Mouse (Mus musculus) CH12.LX (cell line): Measurements from ENCODE around the gene Soat1. TPM values are rescaled to one million over a fixed set of nuclear protein-coding genes. Genes with fewer than 3 reads are reported as not detected.

Source experiments
- DNase-seq: peaks from one replicate; pipeline ENCODE4 v3.0.0-alpha.2; 2013; ENCODE audit errors: extremely low read depth
- H3K27ac ChIP-seq: 2 replicates; pipeline ENCODE4 v1.5.1; 2012; ENCODE audit warnings: low read depth, mild to moderate bottlenecking, control low read depth, moderate library complexity; ENCODE audit not compliant: insufficient read depth
- H3K27me3 ChIP-seq: replicated peaks from 2 replicates; pipeline ENCODE3; 2012; ENCODE audit warnings: inconsistent platforms
- H3K36me3 ChIP-seq, 2 experiments: replicated peaks in 1 of 2; 2 replicates each; pipeline versions ENCODE3 to v1.6.1; 2012; ENCODE audit warnings: inconsistent platforms in 1 of 2, low read length in 1 of 2, mild to moderate bottlenecking in 1 of 2, mixed read lengths in 1 of 2, moderate library complexity in 1 of 2; ENCODE audit not compliant: control insufficient read depth in 1 of 2, insufficient read depth in 1 of 2
- H3K4me1 ChIP-seq, 2 experiments: 2 replicates each; pipeline ENCODE4 v1.6.1; 2012; ENCODE audit warnings: inconsistent platforms in 1 of 2, moderate library complexity in 1 of 2; ENCODE audit not compliant: insufficient read depth in 2 of 2, control insufficient read depth in 1 of 2
- H3K4me2 ChIP-seq: 2 replicates; pipeline ENCODE4 v1.6.1; 2012; ENCODE audit warnings: low read depth, mild to moderate bottlenecking, control low read depth; ENCODE audit not compliant: poor library complexity, insufficient read depth, severe bottlenecking
- H3K4me3 ChIP-seq, 3 experiments: fragments of 150-350 bp in 1 of 3; sonication (generic) in 1 of 3; replicated peaks in 1 of 3; 2 replicates each; pipeline versions ENCODE3 to v1.5.1; 2011 to 2012; ENCODE audit warnings: low read depth in 2 of 3, low read length in 2 of 3, mild to moderate bottlenecking in 2 of 3, moderate library complexity in 2 of 3, control low read depth in 1 of 3, improper control_type of control experiment in 1 of 3, inconsistent platforms in 1 of 3, mixed read lengths in 1 of 3; ENCODE audit not compliant: poor library complexity in 1 of 3
- H3K79me2 ChIP-seq: replicated peaks from 2 replicates; pipeline ENCODE4 v1.6.1; 2012; ENCODE audit warnings: mild to moderate bottlenecking, moderate library complexity; ENCODE audit not compliant: control insufficient read depth, poor library complexity, insufficient read depth, severe bottlenecking; ENCODE audit errors: extremely low read depth
- H3K9ac ChIP-seq: 2 replicates; pipeline ENCODE4 v1.6.1; 2012; ENCODE audit warnings: low read depth, mild to moderate bottlenecking, control low read depth, moderate library complexity; ENCODE audit not compliant: insufficient read depth
- H3K9me3 ChIP-seq: replicated peaks from 2 replicates; pipeline ENCODE3; 2012; ENCODE audit warnings: low read length, inconsistent platforms, mixed read lengths
- BHLHE40 ChIP-seq: IDR thresholded peaks from 2 replicates; pipeline ENCODE4 v1.6.1; 2011; ENCODE audit warnings: mild to moderate bottlenecking, low read depth, low read length, improper control_type of control experiment
- CHD1 ChIP-seq: IDR thresholded peaks from 2 replicates; pipeline ENCODE4 v1.6.1; 2012; ENCODE audit warnings: low read depth, low read length, improper control_type of control experiment, inconsistent platforms
- CTCF ChIP-seq, 2 experiments: IDR thresholded peaks in 1 of 2; conservative IDR thresholded peaks in 1 of 2; 2 replicates each; pipeline ENCODE4 v1.5.1; 2011 to 2012; ENCODE audit warnings: low read depth in 2 of 2, low read length in 2 of 2, improper control_type of control experiment in 1 of 2, inconsistent platforms in 1 of 2, mild to moderate bottlenecking in 1 of 2, moderate library complexity in 1 of 2
- ELF1 ChIP-seq: IDR thresholded peaks from 2 replicates; pipeline ENCODE4 v1.6.1; 2014; ENCODE audit warnings: low read depth, mild to moderate bottlenecking, inconsistent platforms, low read length, improper control_type of control experiment
- EP300 ChIP-seq: IDR thresholded peaks from 2 replicates; pipeline ENCODE4 v1.6.1; 2011; ENCODE audit warnings: low read length, improper control_type of control experiment
- JUN ChIP-seq: IDR thresholded peaks from 2 replicates; pipeline ENCODE4 v1.6.1; 2011; ENCODE audit warnings: low read depth, mild to moderate bottlenecking, low read length, improper control_type of control experiment, moderate library complexity; ENCODE audit not compliant: insufficient read depth
- KAT2A ChIP-seq: IDR thresholded peaks from 2 replicates; pipeline ENCODE4 v1.6.1; 2012; ENCODE audit warnings: low read length, improper control_type of control experiment, inconsistent platforms; ENCODE audit not compliant: insufficient replicate concordance
- MAX ChIP-seq: IDR thresholded peaks from 2 replicates; pipeline ENCODE4 v1.6.1; 2011; ENCODE audit warnings: low read length, improper control_type of control experiment
- MEF2A ChIP-seq: IDR thresholded peaks from 2 replicates; pipeline ENCODE4 v1.6.1; 2014; ENCODE audit warnings: low read depth, mild to moderate bottlenecking, inconsistent platforms, low read length, improper control_type of control experiment, borderline replicate concordance
- MYC ChIP-seq: IDR thresholded peaks from 2 replicates; pipeline ENCODE4 v1.6.1; 2011; ENCODE audit warnings: low read depth, mild to moderate bottlenecking, improper control_type of control experiment, low read length
- POLR2A ChIP-seq: IDR thresholded peaks from 2 replicates; pipeline ENCODE4 v1.6.1; 2011; ENCODE audit warnings: low read depth, mild to moderate bottlenecking, improper control_type of control experiment, low read length
- POLR2AphosphoS2 ChIP-seq: IDR thresholded peaks from 2 replicates; pipeline ENCODE4 v1.6.1; 2011; ENCODE audit warnings: low read depth, low read length, improper control_type of control experiment
- RAD21 ChIP-seq: IDR thresholded peaks from 2 replicates; pipeline ENCODE4 v1.6.1; 2011; ENCODE audit warnings: low read depth, mild to moderate bottlenecking, low read length, improper control_type of control experiment, moderate library complexity
- RCOR1 ChIP-seq: conservative IDR thresholded peaks from 2 replicates; pipeline ENCODE4 v1.6.1; 2012; ENCODE audit warnings: low read depth, mild to moderate bottlenecking, inconsistent platforms, low read length, improper control_type of control experiment
- SMC3 ChIP-seq: IDR thresholded peaks from 2 replicates; pipeline ENCODE4 v1.6.1; 2011; ENCODE audit warnings: low read depth, low read length, improper control_type of control experiment
- TBP ChIP-seq: conservative IDR thresholded peaks from 2 replicates; pipeline ENCODE4 v1.6.1; 2011; ENCODE audit warnings: low read depth, low read length, improper control_type of control experiment
- TCF12 ChIP-seq: IDR thresholded peaks from 2 replicates; pipeline ENCODE4 v1.6.1; 2014; ENCODE audit warnings: low read depth, mild to moderate bottlenecking, inconsistent platforms, low read length, improper control_type of control experiment
- USF1 ChIP-seq: IDR thresholded peaks from 2 replicates; pipeline ENCODE4 v1.6.1; 2014; ENCODE audit warnings: low read depth, mild to moderate bottlenecking, inconsistent platforms, low read length, improper control_type of control experiment
- USF2 ChIP-seq: conservative IDR thresholded peaks from 2 replicates; pipeline ENCODE4 v1.6.1; 2011; ENCODE audit warnings: low read depth, low read length, improper control_type of control experiment
- ZKSCAN1 ChIP-seq: IDR thresholded peaks from 2 replicates; pipeline ENCODE4 v1.6.1; 2012; ENCODE audit warnings: low read depth, inconsistent platforms, low read length, improper control_type of control experiment, borderline replicate concordance
- dilution Hi-C: fragments of 300-500 bp; cut with MboI; formaldehyde crosslinking; loops from 2 replicates; pipeline ENCODE4 v1.14.3; 2020; ENCODE audit warnings: low sequenced_read_pairs; ENCODE audit not compliant: extremely low pct_unique_long_range_greater_than_20kb, extremely low pct_ligation_motif_present
- in situ Hi-C: fragments of 300-500 bp; cut with MboI; formaldehyde crosslinking; loops from 3 replicates; pipeline ENCODE4 v1.14.3; 2019; ENCODE audit warnings: low sequenced_read_pairs, low pct_ligation_motif_present, low pct_unique_long_range_greater_than_20kb, mixed read lengths
- polyA plus RNA-seq: library from polyadenylated mRNA; unstranded; fragments of >175 nt; gene quantifications from 2 replicates; pipeline ENCODE4 v1.2.1, GENCODE M21; 2012; ENCODE audit warnings: low read depth; ENCODE audit not compliant: insufficient read length
- total RNA-seq, 2 experiments: library from RNA; depleted of rRNA; stranded (reverse); fragments of 300-350 nt in 1 of 2; fragments of >200 nt in 1 of 2; gene quantifications; 2 replicates each; pipeline ENCODE4 v1.2.3; 2012 to 2014

The Soat1 gene
- total and polyA plus RNA-seq, 3 experiments = 8.6 to 13.5 (median 10.3) TPM

DNA sequence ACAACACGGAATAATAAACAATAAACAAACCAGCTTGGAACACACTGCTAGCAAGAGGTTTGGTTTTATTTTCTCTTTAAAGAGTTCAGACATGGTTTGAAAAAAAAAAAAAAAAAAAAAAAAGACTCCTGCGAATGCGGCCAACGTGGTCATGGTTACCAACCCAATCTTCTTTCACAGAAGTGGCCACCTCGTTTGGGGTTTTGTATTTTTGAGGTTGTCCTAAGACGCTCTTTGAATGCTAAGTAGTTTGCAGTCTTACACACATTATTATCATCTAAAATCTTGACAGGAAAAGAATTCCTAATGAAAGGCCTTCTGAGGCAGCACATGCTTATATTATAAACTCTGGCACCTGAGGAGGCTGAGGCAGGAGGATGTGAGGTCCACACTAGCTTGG lies 45.7 kb downstream of the Soat1 start:
- Histone ChIP-seq H3K4me2 (no peak overlapping the region), H3K4me1 (no peaks in the 10 kb centered on the region), H3K27me3 (no peaks in the 10 kb centered on the region), H3K27ac (no peak overlapping the region), H3K79me2 (no peaks in the 10 kb centered on the region), H3K9ac (no peak overlapping the region), H3K9me3 (no peaks in the 10 kb centered on the region), H3K36me3 (peaks cover 0 to 26% of the 10 kb centered on the region in 2 experiments), H3K4me3 (no peak overlapping the region)
- DNase-seq = no peak
- TF ChIP-seq ZKSCAN1 = no peak
- no peak for TF ChIP-seq KAT2A
- in situ Hi-C loops (no loop called here), dilution Hi-C loops (no loop called here)

DNA sequence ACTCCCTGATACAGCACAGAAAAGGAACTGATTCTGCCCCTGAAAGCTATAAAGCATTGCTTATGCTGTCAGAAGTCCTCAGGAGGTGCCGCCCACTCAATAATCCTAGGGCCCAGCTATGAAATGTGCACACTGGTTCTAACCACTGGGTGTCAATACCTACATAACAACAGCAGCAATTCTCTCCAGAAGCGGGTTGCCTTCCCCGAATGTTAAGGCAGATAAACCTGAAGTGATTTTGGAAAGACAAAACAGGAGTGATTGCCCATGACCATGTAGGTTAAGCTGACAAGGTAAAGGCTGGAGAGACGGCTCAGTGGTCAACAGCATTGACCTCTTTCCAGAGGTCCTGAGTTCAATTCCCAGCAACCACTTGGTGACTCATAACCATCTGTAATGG lies 48.4 kb downstream of the Soat1 start:
- Histone ChIP-seq H3K36me3 (peaks cover 0 to 6% of the 10 kb centered on the region in 2 experiments), H3K4me3 (no peak overlapping the region), H3K4me1 (peaks cover 5% of the 10 kb centered on the region in 2 experiments), H3K27ac (no peak overlapping the region), H3K4me2 (no peak overlapping the region), H3K79me2 (no peaks in the 10 kb centered on the region), H3K9me3 (no peaks in the 10 kb centered on the region), H3K27me3 (no peaks in the 10 kb centered on the region), H3K9ac (no peak overlapping the region)
- no peak for TF ChIP-seq JUN
- no peak for DNase-seq
- in situ Hi-C loops (no loop called here), dilution Hi-C loops (no loop called here)

DNA sequence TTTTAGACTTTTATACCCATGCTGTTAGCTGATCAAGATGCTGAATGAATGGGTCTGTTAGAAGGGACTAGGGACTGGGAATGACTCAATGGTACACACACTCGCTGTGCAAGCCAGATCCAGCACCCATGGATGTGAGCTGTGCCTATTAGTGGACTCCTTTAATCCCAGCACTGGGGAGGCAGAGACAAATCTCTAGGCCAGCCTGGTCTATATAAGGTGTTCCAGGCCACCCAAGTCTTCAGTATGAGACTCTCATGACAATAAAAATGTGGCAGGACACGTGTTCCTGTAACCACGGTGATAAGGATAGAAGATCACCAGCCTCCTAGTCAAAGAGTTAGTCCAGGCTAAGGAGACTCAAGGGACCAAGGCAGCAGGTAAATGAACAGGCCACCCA lies 50.1 kb downstream of the Soat1 start:
- no peak overlapping the region for H3K4me2 ChIP-seq
- no peaks in the 10 kb centered on the region for H3K36me3 ChIP-seq
- no peak for TF ChIP-seq TCF12
- no peak for TF ChIP-seq USF1
- TF ChIP-seq ELF1 = no peak
- no peak for TF ChIP-seq MYC
- TF ChIP-seq TBP = no peak
- no peak for TF ChIP-seq CHD1
- TF ChIP-seq POLR2AphosphoS2 = no peak
- no peak for TF ChIP-seq ZKSCAN1
- no peak for TF ChIP-seq KAT2A
- TF ChIP-seq SMC3 = no peak
- no peak for TF ChIP-seq JUN
- no peak for TF ChIP-seq MEF2A
- TF ChIP-seq EP300 = no peak
- TF ChIP-seq MAX = no peak
- no peak for TF ChIP-seq USF2
- TF ChIP-seq CTCF (conservative IDR thresholded peaks at IDR 0.05 in 1 of 2, IDR thresholded peaks at IDR 0.05 in 1 of 2; ENCODE audit: low read depth in 2 of 2, low read length in 2 of 2) = no peak
- TF ChIP-seq POLR2A = no peak
- no peak for TF ChIP-seq RCOR1
- TF ChIP-seq BHLHE40 = no peak
- no peak for TF ChIP-seq RAD21
- H3K27ac ChIP-seq = no peak overlapping the region
- H3K9me3 ChIP-seq = no peaks in the 10 kb centered on the region
- no peak overlapping the region for H3K9ac ChIP-seq
- in situ Hi-C loops = loop anchor here (25.0 kb wide), 1 partner anchor 213 kb away; no protein-coding TSS in a partner anchor
- H3K4me3 ChIP-seq = no peak overlapping the region
- no peaks in the 10 kb centered on the region for H3K79me2 ChIP-seq
- peaks cover 5% of the 10 kb centered on the region in 2 experiments for H3K4me1 ChIP-seq
- no peak for DNase-seq
- dilution Hi-C loops = no loop called here
- H3K27me3 ChIP-seq = no peaks in the 10 kb centered on the region
